17 mouse cellular contexts compared by ENCODE assay signal in genomic region chr1:89471891-89472290, GRCm38 (mm10). TPM values are rescaled to one million over a fixed set of nuclear protein-coding genes. Genes with fewer than 3 reads are reported as not detected.
A peak's percentile ranks its signal among the peaks of the same experiment; 100 is the strongest.
DNase-seq lines count a peak whose midpoint lies in the region; TF ChIP-seq lines count a peak whose summit lies in the region.
"Had no signal": no experiment of that assay in that cellular context is flagged by ENCODE, and none has a peak within 500 bp of the region (broad histone marks: within the 10 kb centered on the region; RNA-seq: fewer than 3 reads in every experiment).

No protein-coding gene starts in this region.

- no peaks in the 10 kb centered on the region for H3K27me3 ChIP-seq in myocyte (ENCODE audit: control insufficient read depth, insufficient read depth, insufficient read length)
- H3K27me3 ChIP-seq: midbrain, embryonic 13.5 days; neural tube, embryonic 12.5 days had no signal

- no peak overlapping the region for H3ac ChIP-seq in myocyte (ENCODE audit: control insufficient read depth, insufficient read length)

- H3K36me3 ChIP-seq in myocyte (ENCODE audit: control insufficient read depth, insufficient read depth) = no peaks in the 10 kb centered on the region
- H3K36me3 ChIP-seq: midbrain, embryonic 13.5 days; neural tube, embryonic 12.5 days had no signal

- no peak overlapping the region for H3K4me3 ChIP-seq in myocyte
- H3K4me3 ChIP-seq: midbrain, embryonic 13.5 days; neural tube, embryonic 12.5 days had no signal

- H3K4me2 ChIP-seq in myocyte (ENCODE audit: low read depth) = no peak overlapping the region
- H3K4me2 ChIP-seq: heart, embryonic 11.5 days; midbrain, embryonic 13.5 days; neural tube, embryonic 12.5 days had no signal

- H3K79me2 ChIP-seq in myocyte (ENCODE audit: control insufficient read depth, insufficient read depth) = peaks cover 93% of the 10 kb centered on the region

- TF ChIP-seq POLR2A in myocyte (IDR thresholded peaks at IDR 0.05; ENCODE audit: insufficient read length, low read depth) = no peak

- peak; percentile 19 to 22 for DNase-seq in frontal cortex, postnatal 36 days (ENCODE audit: low spot score in 2 of 2)
- DNase-seq in frontal cortex, postnatal 25 days (ENCODE audit: low spot score in 2 of 2) = no peak
- peak; percentile 45 to 46 for DNase-seq in layer of hippocampus, adult 18-20 months (ENCODE audit: low spot score in 2 of 2)
- DNase-seq in layer of hippocampus, postnatal 14 days (ENCODE audit: low spot score in 2 of 2) = no peak
- DNase-seq in right cerebral cortex, adult 18-20 months = peak; percentile 59
- DNase-seq in right cerebral cortex, postnatal 36 days (ENCODE audit: low spot score in 2 of 2) = no peak
- no peak for DNase-seq in retina, embryonic 14.5 days (ENCODE audit: low spot score)
- DNase-seq: B cell, adult 2 months; cerebellum, adult 11-12 months; kidney, adult 8-10 months; kidney, postnatal 4 days; liver, postnatal 0 days; lung, postnatal 4 days had no signal

TF ChIP-seq in myocyte, 11 proteins besides CTCF, POLR2A, EP300 and RAD21:
- TF ChIP-seq REST (IDR thresholded peaks at IDR 0.05; ENCODE audit: insufficient read depth, insufficient read length) (no peak), TCF3 (IDR thresholded peaks at IDR 0.05; ENCODE audit: insufficient read length, low read depth) (no peak), TCF12 (IDR thresholded peaks at IDR 0.05; ENCODE audit: insufficient read depth, poor library complexity, severe bottlenecking) (no peak), POLR2AphosphoS2 (IDR thresholded peaks at IDR 0.05; ENCODE audit: insufficient read length, low read depth) (peak; percentile 30), SRF (IDR thresholded peaks at IDR 0.05; ENCODE audit: control insufficient read depth, insufficient read length, low read depth) (no peak), MYOG (IDR thresholded peaks at IDR 0.05; ENCODE audit: control insufficient read depth in 1 of 3, insufficient read depth in 1 of 3, insufficient read length in 2 of 3, low read depth in 2 of 3) (peak in 1 of 3 experiments; percentile 65)

RNA-seq across cellular contexts. Expression of gene Agap1, which starts 17.3 kb away (rescaled TPM):
- total RNA-seq in layer of hippocampus, adult 18-20 months (2021) = 100 to 1,000 TPM; 289 to 304 TPM
- total RNA-seq in layer of hippocampus, postnatal 14 days (2021) = 100 to 1,000 TPM; 225 to 280 TPM
- polyA plus RNA-seq in myocyte (2012; fragmentation: generic; extraction: Trizol) = 48.9 TPM

Comparison
In these comparisons a context has a peak if more than half of its experiments do, and no peak if none do; other contexts are left out.
1. DNase-seq: peak in frontal cortex, postnatal 36 days (2 of 2), layer of hippocampus, adult 18-20 months (2 of 2) and right cerebral cortex, adult 18-20 months (single experiment); none in frontal cortex, postnatal 25 days (0 of 2), layer of hippocampus, postnatal 14 days (0 of 2), right cerebral cortex, postnatal 36 days (0 of 2) and retina, embryonic 14.5 days (single experiment).